Mouse (Mus musculus) G1E (cell line): ENCODE data around the gene Sycp3.

ENCODE experiments used
- CTCF ChIP-seq: IDR thresholded peaks from 2 replicates; pipeline ENCODE4 v1.5.1; 2012; ENCODE audit warnings: low read depth, low read length, inconsistent platforms, mixed read lengths
- GATA1 ChIP-seq: IDR thresholded peaks from 2 replicates; pipeline ENCODE4 v1.6.1; 2012; ENCODE audit warnings: borderline replicate concordance, low read length, inconsistent platforms, mixed read lengths
- GATA2 ChIP-seq: IDR thresholded peaks from 2 replicates; pipeline ENCODE4 v1.6.1; 2012; ENCODE audit warnings: low read depth, low read length, inconsistent platforms, borderline replicate concordance
- POLR2AphosphoS5 ChIP-seq: IDR thresholded peaks from 2 replicates; pipeline ENCODE4 v1.6.1; 2012; ENCODE audit warnings: low read depth, low read length, inconsistent platforms; ENCODE audit not compliant: insufficient replicate concordance
- TAL1 ChIP-seq: conservative IDR thresholded peaks from 2 replicates; pipeline ENCODE4 v1.6.1; 2012; ENCODE audit warnings: low read depth, low read length, inconsistent platforms, mixed read lengths

DNA sequence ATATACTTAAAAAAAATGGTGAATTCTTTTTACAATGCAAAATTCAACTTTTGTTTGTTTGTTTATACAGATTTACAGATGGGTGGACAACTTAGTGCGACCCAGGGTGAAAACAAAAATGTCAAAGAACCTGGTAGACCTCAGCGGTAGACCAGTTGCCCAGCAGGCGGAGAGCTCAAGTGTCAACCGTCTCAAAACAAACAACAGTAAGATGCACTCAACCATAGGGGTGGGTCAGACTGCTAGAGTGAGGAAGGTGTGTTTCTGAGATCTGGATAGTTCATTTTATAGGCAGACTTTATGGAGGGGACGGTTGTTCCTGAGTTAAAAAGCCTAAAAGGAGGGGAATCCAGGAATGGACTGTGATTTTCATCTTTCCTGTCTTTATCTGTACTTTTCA is 29.3 kb downstream of the Sycp3 start:
- no peak for TF ChIP-seq CTCF
- no peak for TF ChIP-seq POLR2AphosphoS5
- no peak for TF ChIP-seq GATA1
- no peak for TF ChIP-seq TAL1
- no peak for TF ChIP-seq GATA2
